In the genomic region with DNA sequence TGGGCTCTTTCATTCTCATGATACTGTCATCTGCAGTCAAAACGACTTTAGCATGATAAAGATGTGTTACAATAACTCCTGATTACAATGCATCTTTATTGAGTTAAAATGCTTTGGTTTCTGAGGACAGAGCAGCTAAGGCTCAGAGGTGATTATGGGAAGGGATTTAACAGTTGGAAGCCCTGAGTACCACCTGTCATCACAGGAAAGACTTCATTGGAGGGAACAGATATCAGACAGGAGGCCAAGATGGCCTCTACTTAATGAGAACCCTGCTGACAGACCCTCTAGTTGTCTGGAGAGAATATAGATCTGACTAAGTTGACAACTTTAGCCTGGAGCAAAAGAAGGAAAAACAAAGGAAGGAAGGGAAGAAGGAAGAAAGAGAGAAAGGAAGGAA, we compare ENCODE assay signal across 24 mouse cellular contexts.
DNase-seq lines count a peak whose midpoint lies in the region; ATAC-seq lines count a peak whose summit lies in the region.
"Had no signal": no experiment of that assay in that cellular context is flagged by ENCODE, and none has a peak within 500 bp of the region (broad histone marks: within the 10 kb centered on the region; RNA-seq: fewer than 3 reads in every experiment).

No protein-coding gene starts in this region.

- no peak overlapping the region for H3K4me2 ChIP-seq in hindbrain, embryonic 16.5 days (ENCODE audit: low read length)
- no peak overlapping the region for H3K4me2 ChIP-seq in hindbrain, embryonic 14.5 days (replicated peaks)
- H3K4me2 ChIP-seq in midbrain, embryonic 12.5 days (replicated peaks) = no peak overlapping the region
- H3K4me2 ChIP-seq: embryonic facial prominence, embryonic 12.5 days; embryonic facial prominence, embryonic 15.5 days; heart, embryonic 11.5 days had no signal

- H3K4me3 ChIP-seq in hindbrain, embryonic 16.5 days (ENCODE audit: low read length) = no peak overlapping the region
- no peak overlapping the region for H3K4me3 ChIP-seq in hindbrain, embryonic 14.5 days (replicated peaks; ENCODE audit: low read length)
- no peak overlapping the region for H3K4me3 ChIP-seq in midbrain, embryonic 12.5 days
- no peak overlapping the region for H3K4me3 ChIP-seq in midbrain, embryonic 10.5 days
- H3K4me3 ChIP-seq: embryonic facial prominence, embryonic 12.5 days; embryonic facial prominence, embryonic 15.5 days; gastrocnemius, adult 2 months had no signal

- no peak overlapping the region for H3K9ac ChIP-seq in hindbrain, embryonic 16.5 days (ENCODE audit: low read depth, low read length)
- no peak overlapping the region for H3K9ac ChIP-seq in hindbrain, embryonic 14.5 days
- no peak overlapping the region for H3K9ac ChIP-seq in midbrain, embryonic 12.5 days (replicated peaks)
- H3K9ac ChIP-seq: embryonic facial prominence, embryonic 12.5 days; embryonic facial prominence, embryonic 15.5 days; forebrain, postnatal 0 days had no signal

- WGBS in hindbrain, embryonic 16.5 days = 20% methylated on average over 1 of the region's 1 CpGs
- 12% methylated on average over 1 of the region's 1 CpGs for WGBS in hindbrain, embryonic 14.5 days
- WGBS in midbrain, embryonic 12.5 days = 27% methylated on average over 1 of the region's 1 CpGs
- 45% methylated on average over 1 of the region's 1 CpGs for WGBS in midbrain, embryonic 10.5 days

- no peaks in the 10 kb centered on the region for H3K36me3 ChIP-seq in hindbrain, embryonic 16.5 days (ENCODE audit: control insufficient read depth, insufficient read depth, low read length)
- H3K36me3 ChIP-seq in hindbrain, embryonic 14.5 days (replicated peaks; ENCODE audit: control insufficient read depth, insufficient read depth) = no peaks in the 10 kb centered on the region
- no peaks in the 10 kb centered on the region for H3K36me3 ChIP-seq in midbrain, embryonic 12.5 days
- H3K36me3 ChIP-seq in midbrain, embryonic 10.5 days = no peaks in the 10 kb centered on the region
- H3K36me3 ChIP-seq: embryonic facial prominence, embryonic 12.5 days; embryonic facial prominence, embryonic 15.5 days; G1E had no signal

- no peaks in the 10 kb centered on the region for H3K9me3 ChIP-seq in hindbrain, embryonic 16.5 days (ENCODE audit: control insufficient read depth, low read length)
- H3K9me3 ChIP-seq in hindbrain, embryonic 14.5 days (ENCODE audit: control insufficient read depth, low read length) = no peaks in the 10 kb centered on the region
- H3K9me3 ChIP-seq in midbrain, embryonic 12.5 days = no peaks in the 10 kb centered on the region
- H3K9me3 ChIP-seq in midbrain, embryonic 10.5 days (replicated peaks) = no peaks in the 10 kb centered on the region
- H3K9me3 ChIP-seq: embryonic facial prominence, embryonic 12.5 days; embryonic facial prominence, embryonic 15.5 days had no signal

- ATAC-seq in hindbrain, embryonic 16.5 days = peak; percentile 67; the same call in 1 of the 2 replicates
- ATAC-seq in hindbrain, embryonic 14.5 days (ENCODE audit: low FRiP score) = no peak; the same call in 1 of the 2 replicates
- ATAC-seq in midbrain, embryonic 12.5 days (ENCODE audit: low FRiP score, low read depth) = peak; percentile 39
- ATAC-seq: forebrain, embryonic 14.5 days; forebrain, postnatal 0 days; intestine, embryonic 16.5 days; Patski had no signal

- no peaks in the 10 kb centered on the region for H3K4me1 ChIP-seq in hindbrain, embryonic 16.5 days (ENCODE audit: control insufficient read depth, insufficient read depth, low read depth, low read length)
- 0 out of 2 replicates have a peak, but pooled peaks cover 10% of the 10 kb centered on the region for H3K4me1 ChIP-seq in hindbrain, embryonic 14.5 days (replicated peaks; ENCODE audit: control insufficient read depth, insufficient read depth, low read length)
- H3K4me1 ChIP-seq in midbrain, embryonic 12.5 days = no peaks in the 10 kb centered on the region; the same call in 1 of the 2 replicates
- no peaks in the 10 kb centered on the region for H3K4me1 ChIP-seq in midbrain, embryonic 10.5 days
- H3K4me1 ChIP-seq: embryonic facial prominence, embryonic 12.5 days; embryonic facial prominence, embryonic 15.5 days had no signal

- no peak overlapping the region for H3K27ac ChIP-seq in hindbrain, embryonic 16.5 days (ENCODE audit: low read depth, low read length)
- no peak overlapping the region for H3K27ac ChIP-seq in hindbrain, embryonic 14.5 days
- H3K27ac ChIP-seq in midbrain, embryonic 12.5 days (replicated peaks) = no peak overlapping the region
- H3K27ac ChIP-seq in midbrain, embryonic 10.5 days (replicated peaks) = no peak overlapping the region
- H3K27ac ChIP-seq: embryonic facial prominence, embryonic 12.5 days; embryonic facial prominence, embryonic 15.5 days; gastrocnemius, adult 2 months had no signal

- no peaks in the 10 kb centered on the region for H3K27me3 ChIP-seq in hindbrain, embryonic 16.5 days (replicated peaks; ENCODE audit: control insufficient read depth, insufficient read depth, low read length)
- no peaks in the 10 kb centered on the region for H3K27me3 ChIP-seq in hindbrain, embryonic 14.5 days (ENCODE audit: control insufficient read depth, insufficient read depth, low read length)
- no peaks in the 10 kb centered on the region for H3K27me3 ChIP-seq in midbrain, embryonic 12.5 days
- H3K27me3 ChIP-seq in midbrain, embryonic 10.5 days (ENCODE audit: low read depth, poor library complexity, severe bottlenecking) = no peaks in the 10 kb centered on the region
- H3K27me3 ChIP-seq: CH12.LX; embryonic facial prominence, embryonic 12.5 days; embryonic facial prominence, embryonic 15.5 days; Patski had no signal

- no peak for DNase-seq in hindbrain, embryonic 14.5 days (ENCODE audit: low spot score)
- no peak for DNase-seq in midbrain, embryonic 10.5 days (ENCODE audit: low spot score)
- DNase-seq in retina, postnatal 1 day = peak; percentile 41
- DNase-seq in retina, embryonic 14.5 days (ENCODE audit: low spot score) = no peak
- DNase-seq: adrenal gland, postnatal 10 days; adrenal gland, postnatal 36 days; B cell, adult 2 months; cerebellum, adult 11 months; cerebellum, adult 2 months; cerebellum, adult 9-11 months; cerebellum, postnatal 25 days; forebrain, postnatal 0 days; gastrocnemius, adult 2 months; gastrocnemius, postnatal 14 days had no signal
